Mouse (Mus musculus): ENCODE measurements at regions not wholly inside any gene's neighbourhood (a gene's known extent, or its start where the extent isn't known, plus 50 kb on each side); places are given as distances from the start of the nearest gene placed in this dataset.
A peak's percentile ranks its signal among the peaks of the same experiment; 100 is the strongest.

GRCm38 (mm10) chr14:68973636-68974101 lies 320.4 kb downstream of the Synb start:
- H3K4me1 ChIP-seq (ENCODE audit: control insufficient read depth, insufficient read depth, low read length) = no peaks in the 10 kb centered on the region
- TF ChIP-seq CTCF (IDR thresholded peaks at IDR 0.05; ENCODE audit: borderline replicate concordance, insufficient read depth, low read depth, low read length) (no peak), POLR2A (IDR thresholded peaks at IDR 0.05; ENCODE audit: borderline replicate concordance, insufficient read depth, low read length) (no peak)
- H3K27me3 ChIP-seq (ENCODE audit: control insufficient read depth, insufficient read depth, low read length) = no peaks in the 10 kb centered on the region
- DNase-seq = no peak
- H3K4me3 ChIP-seq (replicated peaks; ENCODE audit: insufficient read depth, low read depth, low read length) = no peak overlapping the region
- H3K27ac ChIP-seq (ENCODE audit: insufficient read depth, low read length) = no peak overlapping the region
- WGBS = 21% methylated on average over 8 of the region's 8 CpGs

- WGBS = 0% methylated on average over 1 of the region's 1 CpGs
- DNase-seq = peak; percentile 22 to 39
- no peak overlapping the region for H3K27ac ChIP-seq (ENCODE audit: insufficient read depth, low read length)
- H3K4me1 ChIP-seq (ENCODE audit: control insufficient read depth, insufficient read depth, low read length) = no peaks in the 10 kb centered on the region
- no peak for TF ChIP-seq POLR2A (IDR thresholded peaks at IDR 0.05; ENCODE audit: borderline replicate concordance, insufficient read depth, low read length)
- TF ChIP-seq CTCF (IDR thresholded peaks at IDR 0.05; ENCODE audit: borderline replicate concordance, insufficient read depth, low read depth, low read length) = peak; percentile 68
- no peaks in the 10 kb centered on the region for H3K27me3 ChIP-seq (ENCODE audit: control insufficient read depth, insufficient read depth, low read length)
- no peak overlapping the region for H3K4me3 ChIP-seq (replicated peaks; ENCODE audit: insufficient read depth, low read depth, low read length)
Observed at GRCm38 (mm10) chr14:68966758-68967157, 327.3 kb downstream of the Synb start.

GRCm38 (mm10) chr14:68954577-68955460 lies 339.3 kb downstream of the Synb start:
- TF ChIP-seq CTCF (IDR thresholded peaks at IDR 0.05; ENCODE audit: borderline replicate concordance, insufficient read depth, low read depth, low read length) (no peak), POLR2A (IDR thresholded peaks at IDR 0.05; ENCODE audit: borderline replicate concordance, insufficient read depth, low read length) (no peak)
- Histone ChIP-seq H3K27me3 (ENCODE audit: control insufficient read depth, insufficient read depth, low read length) (no peaks in the 10 kb centered on the region; the same call in 1 of the 2 replicates), H3K4me3 (replicated peaks; ENCODE audit: insufficient read depth, low read depth, low read length) (no peak overlapping the region), H3K27ac (ENCODE audit: insufficient read depth, low read length) (no peak overlapping the region), H3K4me1 (ENCODE audit: control insufficient read depth, insufficient read depth, low read length) (no peaks in the 10 kb centered on the region)
- no peak for DNase-seq
- 71% methylated on average over 9 of the region's 9 CpGs for WGBS

- 89% methylated on average over 3 of the region's 3 CpGs for WGBS
- no peak for TF ChIP-seq CTCF (IDR thresholded peaks at IDR 0.05; ENCODE audit: borderline replicate concordance, insufficient read depth, low read depth, low read length)
- no peaks in the 10 kb centered on the region for H3K4me1 ChIP-seq (ENCODE audit: control insufficient read depth, insufficient read depth, low read length)
- no peak for DNase-seq
- H3K27me3 ChIP-seq (ENCODE audit: control insufficient read depth, insufficient read depth, low read length) = no peaks in the 10 kb centered on the region; the same call in 1 of the 2 replicates
- H3K27ac ChIP-seq (ENCODE audit: insufficient read depth, low read length) = no peak overlapping the region
- no peak overlapping the region for H3K4me3 ChIP-seq (replicated peaks; ENCODE audit: insufficient read depth, low read depth, low read length)
Observed at GRCm38 (mm10) chr14:68945906-68946305, 348.2 kb downstream of the Synb start.

- TF ChIP-seq CTCF (IDR thresholded peaks at IDR 0.05; ENCODE audit: borderline replicate concordance, insufficient read depth, low read depth, low read length) (no peak), POLR2A (IDR thresholded peaks at IDR 0.05; ENCODE audit: borderline replicate concordance, insufficient read depth, low read length) (no peak)
- no peaks in the 10 kb centered on the region for H3K4me1 ChIP-seq (ENCODE audit: control insufficient read depth, insufficient read depth, low read length)
- no peaks in the 10 kb centered on the region; the same call in 1 of the 2 replicates for H3K27me3 ChIP-seq (ENCODE audit: control insufficient read depth, insufficient read depth, low read length)
- H3K27ac ChIP-seq (ENCODE audit: insufficient read depth, low read length) = no peak overlapping the region
- WGBS = 30% methylated on average over 4 of the region's 4 CpGs
- no peak overlapping the region for H3K4me3 ChIP-seq (replicated peaks; ENCODE audit: insufficient read depth, low read depth, low read length)
- no peak for DNase-seq
Observed at GRCm38 (mm10) chr14:68945434-68945833, 348.7 kb downstream of the Synb start.

GRCm38 (mm10) chr14:68941759-68942158 lies 352.3 kb downstream of the Synb start:
- Histone ChIP-seq H3K27me3 (ENCODE audit: control insufficient read depth, insufficient read depth, low read length) (no peaks in the 10 kb centered on the region; the same call in 1 of the 2 replicates), H3K27ac (ENCODE audit: insufficient read depth, low read length) (no peak overlapping the region), H3K4me3 (replicated peaks; ENCODE audit: insufficient read depth, low read depth, low read length) (no peak overlapping the region), H3K4me1 (ENCODE audit: control insufficient read depth, insufficient read depth, low read length) (no peaks in the 10 kb centered on the region)
- no peak for DNase-seq
- TF ChIP-seq POLR2A (IDR thresholded peaks at IDR 0.05; ENCODE audit: borderline replicate concordance, insufficient read depth, low read length) (no peak), CTCF (IDR thresholded peaks at IDR 0.05; ENCODE audit: borderline replicate concordance, insufficient read depth, low read depth, low read length) (no peak)
- WGBS = 91% methylated on average over 2 of the region's 2 CpGs

GRCm38 (mm10) chr14:68941132-68941690 lies 352.9 kb downstream of the Synb start:
- H3K27me3 ChIP-seq (ENCODE audit: control insufficient read depth, insufficient read depth, low read length) = no peaks in the 10 kb centered on the region; the same call in 1 of the 2 replicates
- no peak for DNase-seq
- H3K4me1 ChIP-seq (ENCODE audit: control insufficient read depth, insufficient read depth, low read length) = no peaks in the 10 kb centered on the region
- no peak overlapping the region for H3K27ac ChIP-seq (ENCODE audit: insufficient read depth, low read length)
- H3K4me3 ChIP-seq (replicated peaks; ENCODE audit: insufficient read depth, low read depth, low read length) = no peak overlapping the region
- WGBS = 40% methylated on average over 7 of the region's 7 CpGs
- TF ChIP-seq CTCF (IDR thresholded peaks at IDR 0.05; ENCODE audit: borderline replicate concordance, insufficient read depth, low read depth, low read length) (no peak), POLR2A (IDR thresholded peaks at IDR 0.05; ENCODE audit: borderline replicate concordance, insufficient read depth, low read length) (no peak)

GRCm38 (mm10) chr14:68935303-68935662 lies 358.8 kb downstream of the Synb start:
- no peaks in the 10 kb centered on the region for H3K4me1 ChIP-seq (ENCODE audit: control insufficient read depth, insufficient read depth, low read length)
- no peak for DNase-seq
- TF ChIP-seq POLR2A (IDR thresholded peaks at IDR 0.05; ENCODE audit: borderline replicate concordance, insufficient read depth, low read length) = no peak
- no peaks in the 10 kb centered on the region; the same call in 1 of the 2 replicates for H3K27me3 ChIP-seq (ENCODE audit: control insufficient read depth, insufficient read depth, low read length)
- WGBS = 62% methylated on average over 6 of the region's 6 CpGs
- no peak overlapping the region for H3K27ac ChIP-seq (ENCODE audit: insufficient read depth, low read length)
- no peak overlapping the region for H3K4me3 ChIP-seq (replicated peaks; ENCODE audit: insufficient read depth, low read depth, low read length)

Measured in cerebellum, adult 2 months (tissue).